Mouse (Mus musculus): ENCODE measurements around the gene Syt14. TPM values are rescaled to one million over a fixed set of nuclear protein-coding genes. Genes with fewer than 3 reads are reported as not detected.

The Syt14 gene
- polyA plus RNA-seq, 1 experiment from 2014 or later: 1.7 TPM

DNA sequence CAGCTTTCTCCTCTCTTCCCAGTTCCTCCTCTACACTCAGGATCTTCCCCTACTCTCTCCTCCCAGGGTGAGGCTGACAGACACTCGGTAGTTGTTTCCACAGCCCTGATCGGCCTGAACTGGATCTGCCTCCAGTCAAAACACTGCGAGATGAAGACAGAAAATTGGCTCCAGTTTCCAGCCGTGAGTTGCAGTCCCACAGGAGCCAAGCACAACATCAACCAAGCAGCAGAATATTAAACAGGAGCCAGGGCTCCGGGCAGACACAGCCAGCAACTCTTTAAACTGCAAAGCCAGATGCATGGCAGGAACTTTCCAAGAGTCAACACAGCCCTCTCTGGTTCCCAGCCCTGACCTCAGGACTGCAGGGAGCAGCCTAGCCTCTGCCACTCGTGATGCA is 183.9 kb downstream of the Syt14 start:
- H3K4me2 ChIP-seq (replicated peaks): peak overlapping the region; percentile 70
- no peak overlapping the region for H3K9ac ChIP-seq
- H3K4me1 ChIP-seq: peaks cover 48% of the 10 kb centered on the region
- peak overlapping the region; percentile 87 for H3K4me3 ChIP-seq (replicated peaks)
- peak; percentile 27; the same call in 1 of the 2 replicates for ATAC-seq (ENCODE audit: insufficient number of reproducible peaks, low FRiP score, low TSS enrichment, low read depth)
- H3K9me3 ChIP-seq (replicated peaks): no peaks in the 10 kb centered on the region
- H3K27ac ChIP-seq (replicated peaks): peak overlapping the region; percentile 71
- H3K27me3 ChIP-seq: no peaks in the 10 kb centered on the region
- under 1% methylated on average over 6 of the region's 6 CpGs for WGBS
- peaks cover 38% of the 10 kb centered on the region for H3K36me3 ChIP-seq

DNA sequence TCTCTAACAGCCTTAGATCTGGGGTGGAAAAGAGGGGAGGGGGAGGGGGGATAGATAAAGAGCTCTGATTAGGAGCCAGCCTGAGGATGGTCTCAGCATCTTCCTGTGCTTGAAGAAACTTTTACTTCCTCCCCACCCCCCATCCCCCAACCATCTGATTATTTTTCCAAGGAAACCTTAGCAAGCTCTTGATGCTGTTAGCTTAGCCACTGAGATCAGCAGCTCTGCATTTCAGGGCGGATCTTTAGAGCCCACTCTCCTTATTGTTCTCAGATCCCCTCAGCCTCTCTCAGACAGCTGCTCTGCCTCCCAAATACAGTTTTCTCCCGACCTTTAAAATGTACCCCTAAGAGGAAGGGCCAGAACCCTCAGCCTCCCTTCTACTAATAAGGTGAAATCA is 184.4 kb downstream of the Syt14 start:
- 0% methylated on average over 2 of the region's 2 CpGs for WGBS
- no peaks in the 10 kb centered on the region for H3K27me3 ChIP-seq
- H3K27ac ChIP-seq (replicated peaks): peak overlapping the region; percentile 71
- H3K9me3 ChIP-seq (replicated peaks): no peaks in the 10 kb centered on the region
- H3K4me3 ChIP-seq (replicated peaks): peak overlapping the region; percentile 87
- peaks cover 43% of the 10 kb centered on the region for H3K4me1 ChIP-seq
- peak overlapping the region; percentile 70 for H3K4me2 ChIP-seq (replicated peaks)
- H3K36me3 ChIP-seq: peaks cover 43% of the 10 kb centered on the region
- H3K9ac ChIP-seq: no peak overlapping the region
- no peak for ATAC-seq (ENCODE audit: insufficient number of reproducible peaks, low FRiP score, low TSS enrichment, low read depth)

- H3K9me3 ChIP-seq (replicated peaks): no peaks in the 10 kb centered on the region
- WGBS: 56% methylated on average over 5 of the region's 5 CpGs
- no peak overlapping the region for H3K4me2 ChIP-seq (replicated peaks)
- H3K4me3 ChIP-seq (replicated peaks): no peak overlapping the region
- ATAC-seq (ENCODE audit: insufficient number of reproducible peaks, low FRiP score, low TSS enrichment, low read depth): no peak
- H3K27me3 ChIP-seq: no peaks in the 10 kb centered on the region
- 0 out of 2 replicates have a peak overlapping the region, but pooled peaks have one; percentile 48 for H3K27ac ChIP-seq (replicated peaks)
- peaks cover 39% of the 10 kb centered on the region for H3K4me1 ChIP-seq
- H3K9ac ChIP-seq: no peak overlapping the region
- peaks cover 58% of the 10 kb centered on the region for H3K36me3 ChIP-seq
These were observed 186.0 kb downstream of the Syt14 start for GRCm38 (mm10) chr1:192849616-192850015.

GRCm38 (mm10) chr1:192847254-192847653 is 188.3 kb downstream of the Syt14 start:
- Histone ChIP-seq H3K4me3 (replicated peaks) (no peak overlapping the region), H3K4me2 (replicated peaks) (no peak overlapping the region), H3K4me1 (peaks cover 18% of the 10 kb centered on the region), H3K27ac (replicated peaks) (no peak overlapping the region), H3K9me3 (replicated peaks) (no peaks in the 10 kb centered on the region), H3K36me3 (peaks cover 67% of the 10 kb centered on the region), H3K9ac (no peak overlapping the region), H3K27me3 (no peaks in the 10 kb centered on the region)
- no peak for ATAC-seq (ENCODE audit: insufficient number of reproducible peaks, low FRiP score, low TSS enrichment, low read depth)
- 35% methylated on average over 3 of the region's 3 CpGs for WGBS

Other genes with a start within 250 kb of the Syt14 start
- gene Sertad4, start 180.0 kb downstream of the Syt14 start, polyA plus RNA-seq (2015; fragmentation: Nextera tagmentation; extraction: Ambion mirVana): 58.0 and 63.4 TPM in 2 replicates
- gene Diexf, start 94.5 kb upstream of the Syt14 start, polyA plus RNA-seq (2015; fragmentation: Nextera tagmentation; extraction: Ambion mirVana): 8.2 and 8.6 TPM in 2 replicates
- gene Irf6, start 117.3 kb upstream of the Syt14 start, polyA plus RNA-seq (2015; fragmentation: Nextera tagmentation; extraction: Ambion mirVana): 51.2 and 56.7 TPM in 2 replicates
- gene A130010J15Rik, start 132.3 kb upstream of the Syt14 start, polyA plus RNA-seq (2015; fragmentation: Nextera tagmentation; extraction: Ambion mirVana): 15.3 and 15.9 TPM in 2 replicates
- 23.6 and 31.4 TPM in 2 replicates for gene Traf3ip3, start 165.9 kb upstream of the Syt14 start, polyA plus RNA-seq (2015; fragmentation: Nextera tagmentation; extraction: Ambion mirVana)
- 17.9 and 20.1 TPM in 2 replicates for gene Lamb3, start 171.9 kb upstream of the Syt14 start, polyA plus RNA-seq (2015; fragmentation: Nextera tagmentation; extraction: Ambion mirVana)
- gene Hsd11b1, start 228.3 kb upstream of the Syt14 start, polyA plus RNA-seq (2015; fragmentation: Nextera tagmentation; extraction: Ambion mirVana): 6.8 and 6.9 TPM in 2 replicates
- gene G0s2, start 237.4 kb upstream of the Syt14 start, polyA plus RNA-seq (2015; fragmentation: Nextera tagmentation; extraction: Ambion mirVana): 29.5 and 30.8 TPM in 2 replicates